Mouse (Mus musculus) testis, adult 2 months (tissue): ENCODE measurements around the gene Dlgap1.

Experiments
- CTCF ChIP-seq: fragments of 200-500 bp; IDR thresholded peaks from 2 replicates; pipeline ENCODE4 v1.5.1; 2012; ENCODE audit warnings: low read depth, mild to moderate bottlenecking, inconsistent platforms, low read length, moderate library complexity; ENCODE audit not compliant: control insufficient read depth, insufficient read depth, insufficient replicate concordance
- POLR2A ChIP-seq: fragments of 200-500 bp; IDR thresholded peaks from 2 replicates; pipeline ENCODE4 v1.6.1; 2012; ENCODE audit warnings: low read depth, mild to moderate bottlenecking, inconsistent platforms, low read length, moderate library complexity; ENCODE audit not compliant: control insufficient read depth

DNA sequence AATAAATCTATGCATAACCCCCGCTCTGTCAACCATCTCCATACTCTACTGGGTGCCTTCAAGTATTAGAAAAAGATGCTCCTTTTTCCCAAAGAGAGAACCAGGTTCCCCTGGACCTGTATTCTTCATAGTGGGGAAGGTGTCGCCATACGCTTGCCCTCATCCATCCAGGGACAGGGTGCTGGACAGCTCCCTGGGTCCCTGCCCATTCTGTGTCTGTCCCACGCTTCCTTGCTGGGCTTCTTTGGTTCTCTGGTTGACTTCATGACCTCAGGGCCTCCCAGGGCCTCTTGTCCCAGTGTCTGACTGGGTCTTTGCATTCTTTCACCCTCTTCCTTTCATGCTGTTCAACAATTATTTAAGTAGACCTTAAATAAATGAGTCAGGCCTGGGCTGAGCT, 677.8 kb downstream of the Dlgap1 start:
- TF ChIP-seq CTCF (no peak), POLR2A (no peak)
